Mouse (Mus musculus) ES-E14 (cell line): ENCODE data around the gene Dpp3. TPM values are rescaled to one million over a fixed set of nuclear protein-coding genes. Genes with fewer than 3 reads are reported as not detected.

ENCODE experiments used
- DNase-seq: peaks from one replicate; pipeline ENCODE4 v3.0.0-alpha.2; 2013; ENCODE audit warnings: low read depth, low spot score
- H3K27ac ChIP-seq: 2 replicates; pipeline ENCODE4 v1.5.1; 2012; ENCODE audit warnings: low read depth, mild to moderate bottlenecking, low read length, moderate library complexity, mixed read lengths; ENCODE audit not compliant: poor library complexity, insufficient read depth, severe bottlenecking
- H3K36me3 ChIP-seq: 2 replicates; pipeline ENCODE4 v1.6.1; 2012; ENCODE audit warnings: mild to moderate bottlenecking, low read length, moderate library complexity, mixed read lengths; ENCODE audit not compliant: control insufficient read depth, poor library complexity, insufficient read depth, severe bottlenecking
- H3K4me1 ChIP-seq, 2 experiments: fragments of 150-350 bp in 1 of 2; sonication (generic) in 1 of 2; 2 replicates each; pipeline ENCODE4 v1.6.1; 2012; ENCODE audit warnings: low read length in 2 of 2, mild to moderate bottlenecking in 1 of 2, mixed read lengths in 1 of 2; ENCODE audit not compliant: control insufficient read depth in 2 of 2, insufficient read depth in 2 of 2, poor library complexity in 1 of 2
- H3K4me3 ChIP-seq, 2 experiments: fragments of 150-350 bp in 1 of 2; sonication (generic) in 1 of 2; 2 replicates each; pipeline ENCODE4 v1.5.1; 2012; ENCODE audit warnings: low read length in 2 of 2, low read depth in 1 of 2, mild to moderate bottlenecking in 1 of 2, mixed read lengths in 1 of 2; ENCODE audit not compliant: insufficient read depth in 1 of 2, poor library complexity in 1 of 2, severe bottlenecking in 1 of 2
- H3K9ac ChIP-seq: 2 replicates; pipeline ENCODE4 v1.6.1; 2012; ENCODE audit warnings: low read depth, mild to moderate bottlenecking, low read length, mixed read lengths; ENCODE audit not compliant: poor library complexity, insufficient read depth, severe bottlenecking
- H3K9me3 ChIP-seq: fragments of 150-350 bp; sonication (generic); 2 replicates; pipeline ENCODE4 v1.6.1; 2012; ENCODE audit warnings: low read depth, mild to moderate bottlenecking, low read length; ENCODE audit not compliant: control insufficient read depth, insufficient read depth
- CHD2 ChIP-seq: IDR thresholded peaks from 2 replicates; pipeline ENCODE4 v1.6.1; 2014; ENCODE audit warnings: mild to moderate bottlenecking, low read depth, low read length, inconsistent platforms
- HCFC1 ChIP-seq: IDR thresholded peaks from 2 replicates; pipeline ENCODE4 v1.6.1; 2012; ENCODE audit warnings: low read length, inconsistent platforms, borderline replicate concordance; ENCODE audit not compliant: insufficient read depth
- MAFK ChIP-seq: IDR thresholded peaks from 2 replicates; pipeline ENCODE4 v1.6.1; 2014; ENCODE audit warnings: mild to moderate bottlenecking, low read depth, low read length, inconsistent platforms; ENCODE audit not compliant: insufficient read depth
- ZC3H11A ChIP-seq: IDR thresholded peaks from 2 replicates; pipeline ENCODE4 v1.6.1; 2012; ENCODE audit warnings: low read depth, mild to moderate bottlenecking, inconsistent platforms, low read length, borderline replicate concordance
- ZNF384 ChIP-seq: IDR thresholded peaks from 2 replicates; pipeline ENCODE4 v1.6.1; 2012; ENCODE audit warnings: low read depth, low read length, inconsistent platforms
- in situ Hi-C, 2 experiments: fragments of 600-800 bp; cut with MboI; formaldehyde crosslinking; loops; one replicate each; pipeline ENCODE4 v1.15.1; 2025; ENCODE audit warnings: low sequenced_read_pairs in 2 of 2, inconsistent platforms in 1 of 2; ENCODE audit not compliant: unreplicated experiment in 2 of 2
- total RNA-seq: library from RNA; depleted of rRNA; stranded (reverse); fragments of 300-350 nt; gene quantifications from 2 replicates; pipeline ENCODE4 v1.2.3, GENCODE M21; 2012

The Dpp3 gene
- total RNA-seq, 1 experiment: 126 TPM

DNA sequence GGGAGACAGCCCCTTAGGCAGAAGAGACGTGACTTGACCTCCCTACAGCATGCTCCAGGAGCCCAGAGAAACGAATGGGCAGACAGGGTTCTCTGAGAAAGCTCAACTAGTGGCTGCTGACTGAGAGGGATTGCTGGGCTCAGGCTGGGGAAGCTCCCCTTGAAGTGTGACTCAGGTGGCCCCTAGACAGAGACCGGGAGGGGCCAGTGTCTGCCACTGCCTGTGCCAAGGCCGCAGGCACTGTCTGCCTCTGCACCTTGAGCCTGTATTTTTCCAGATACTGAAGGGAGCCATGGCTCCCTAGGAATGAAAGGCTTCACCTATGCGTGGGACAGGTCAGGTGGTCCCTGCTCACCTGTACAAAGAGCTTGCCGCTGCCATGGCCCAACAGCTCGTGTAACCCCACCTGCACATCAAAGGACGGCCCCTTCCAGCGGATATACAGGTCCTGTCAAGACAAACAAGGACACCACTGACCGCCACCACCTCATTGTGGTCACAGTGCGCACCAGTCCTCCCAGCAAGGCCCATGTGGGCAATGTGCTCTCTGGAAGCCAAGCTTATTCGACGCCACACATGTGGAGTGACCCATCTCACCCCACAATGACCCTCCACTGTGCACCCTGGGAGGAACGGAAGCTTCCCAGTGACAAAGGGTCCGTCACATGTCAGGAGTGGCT, 12.0 kb downstream of the Dpp3 start:
- H3K36me3 ChIP-seq: peaks cover 72% of the 10 kb centered on the region

DNA sequence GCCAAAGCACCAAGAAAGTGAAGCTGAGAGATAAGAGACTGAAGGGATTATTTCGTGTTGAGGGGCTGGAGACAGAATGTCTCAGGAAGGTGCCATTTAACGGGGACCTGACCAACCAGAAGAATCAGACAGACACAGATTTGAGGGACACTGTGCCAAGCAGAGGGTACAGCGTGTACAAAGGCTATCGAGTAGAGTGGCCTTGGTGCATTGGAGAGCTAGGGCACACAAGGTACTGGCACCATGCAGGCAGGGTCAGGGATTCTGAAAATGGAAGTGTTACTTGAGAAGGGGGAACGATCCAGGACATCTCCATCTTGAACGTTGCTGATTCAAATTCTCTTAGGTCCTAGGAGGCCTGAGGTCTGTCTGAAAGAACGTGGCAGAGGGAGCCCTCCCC, 18.7 kb downstream of the Dpp3 start:
- DNase-seq: no peak
- Histone ChIP-seq H3K36me3 (peaks cover 33% of the 10 kb centered on the region), H3K9me3 (no peaks in the 10 kb centered on the region), H3K4me1 (no peaks in the 10 kb centered on the region), H3K4me3 (no peak overlapping the region), H3K9ac (no peak overlapping the region), H3K27ac (no peak overlapping the region)
- in situ Hi-C loops: loop anchor here in 1 of 2 experiments (10.0 kb wide), 1 partner anchor 155 kb away; the partner anchor contains the start of gene Rbm4b
- no peak for TF ChIP-seq ZC3H11A
- TF ChIP-seq CHD2: no peak
- TF ChIP-seq ZNF384: no peak
- no peak for TF ChIP-seq HCFC1
- TF ChIP-seq MAFK: no peak

More for the DNA sequence above, 12.0 kb downstream of the Dpp3 start:
- no peaks in the 10 kb centered on the region for H3K9me3 ChIP-seq
- H3K4me3 ChIP-seq: no peak overlapping the region
- no peak overlapping the region for H3K9ac ChIP-seq
- TF ChIP-seq ZNF384 (no peak), MAFK (no peak), ZC3H11A (no peak), CHD2 (no peak), HCFC1 (no peak)
- H3K4me1 ChIP-seq: no peaks in the 10 kb centered on the region
- in situ Hi-C loops: no loop called here
- DNase-seq: no peak
- H3K27ac ChIP-seq: no peak overlapping the region

DNA sequence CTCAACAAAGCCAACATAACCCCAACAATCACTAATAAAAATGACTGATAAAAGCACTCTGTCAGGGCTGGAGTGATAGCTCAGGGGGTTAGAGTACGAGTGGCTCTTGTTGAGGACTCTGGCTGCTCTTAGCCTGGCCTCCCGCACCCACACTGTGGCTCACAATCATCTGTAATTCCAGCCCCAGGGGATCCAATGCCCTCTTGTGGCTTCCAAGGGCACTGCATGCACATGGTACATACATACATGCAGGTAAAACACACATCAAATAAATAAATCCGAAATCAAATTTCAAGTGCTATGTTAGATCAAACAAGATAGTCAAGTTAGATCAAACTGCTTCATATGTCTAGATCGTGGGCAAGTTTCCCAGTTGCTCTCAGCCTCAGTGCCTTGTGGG, 20.0 kb downstream of the Dpp3 start:
- in situ Hi-C loops: loop anchor here in 1 of 2 experiments (10.0 kb wide), 1 partner anchor 153 kb away; the partner anchor contains the start of gene Rbm4b
- peaks cover 21% of the 10 kb centered on the region for H3K36me3 ChIP-seq
- H3K4me1 ChIP-seq: no peaks in the 10 kb centered on the region
- no peak overlapping the region for H3K27ac ChIP-seq
- no peaks in the 10 kb centered on the region for H3K9me3 ChIP-seq
- H3K9ac ChIP-seq: no peak overlapping the region
- TF ChIP-seq ZC3H11A (peak; percentile 59; the same call in 1 of the 2 replicates), HCFC1 (no peak), MAFK (no peak)
- no peak overlapping the region for H3K4me3 ChIP-seq
- DNase-seq: peak; percentile 60

DNA sequence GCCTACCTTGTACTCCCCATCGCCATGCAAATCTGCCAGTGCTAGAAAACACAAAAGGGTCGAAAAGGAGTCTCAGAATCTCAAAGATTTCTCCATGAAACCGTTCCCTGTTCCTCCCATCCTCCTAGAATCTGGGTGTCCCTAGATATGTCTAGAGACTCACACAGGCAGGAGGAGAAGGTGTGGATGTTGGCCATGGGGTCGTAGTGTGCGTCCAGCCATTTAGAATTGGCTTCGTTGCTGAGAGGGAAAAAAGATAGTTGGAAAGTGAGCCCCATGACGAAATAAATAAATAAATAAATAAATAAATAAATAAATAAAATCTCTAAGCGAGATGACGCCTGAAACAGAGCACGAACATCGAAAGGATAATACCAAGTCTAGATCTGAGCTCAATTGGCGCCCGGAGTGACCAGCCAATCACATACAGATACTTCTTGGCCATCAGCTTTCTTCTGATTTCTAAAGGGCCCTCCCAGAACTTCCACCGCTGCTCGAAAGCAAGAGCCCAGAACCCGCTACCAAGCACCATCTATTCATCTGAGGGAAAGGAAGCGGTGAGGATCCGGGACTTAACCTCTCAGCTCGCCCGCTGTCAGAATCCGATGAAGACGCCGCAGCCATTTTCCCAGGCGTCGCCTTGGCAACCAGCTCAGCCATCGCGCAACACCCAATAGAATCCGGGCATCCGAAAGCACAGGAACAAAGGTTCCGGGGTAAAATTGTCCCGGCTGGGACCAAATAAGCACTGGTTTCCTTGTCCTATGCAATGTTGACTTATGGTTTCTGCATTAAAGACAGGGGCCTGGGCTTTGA, 21.9 kb downstream of the Dpp3 start, which contains the start of gene Bbs1:
Gene Bbs1 (minus strand): TSS at position 650 of the 816 bp plus-strand sequence.
- H3K4me3 ChIP-seq: peak within 1 kb of the TSS; percentile 67 to 83
- DNase-seq: peak; percentile 76
- no peaks in the 10 kb centered on the region for H3K4me1 ChIP-seq
- H3K9ac ChIP-seq: peak within 1 kb of the TSS; percentile 56
- no peak within 1 kb of the TSS for H3K27ac ChIP-seq
- no peaks in the 10 kb centered on the region for H3K9me3 ChIP-seq
- no peak for TF ChIP-seq ZC3H11A
- TF ChIP-seq HCFC1: peak; percentile 84; the same call in 1 of the 2 replicates
- in situ Hi-C loops: loop anchor here in 1 of 2 experiments (10.0 kb wide), 1 partner anchor 151 kb away; the partner anchor contains the start of gene Rbm4b
- peaks cover 19% of the 10 kb centered on the region for H3K36me3 ChIP-seq
